Mouse (Mus musculus): Measurements from ENCODE around the gene Ddx23. TPM values are rescaled to one million over a fixed set of nuclear protein-coding genes. Genes with fewer than 3 reads are reported as not detected.

Gene Ddx23
- 19.6 and 27.9 TPM in 2 replicates for polyA plus RNA-seq (2021; fragmentation: Nextera tagmentation)
- long read RNA-seq, experiment 1, partial matches to known transcripts: 16 of 19 reads
- long read RNA-seq, experiment 1, other reads (novel, unspliced or antisense): 1 of 19 reads
- long read RNA-seq, experiment 2, transcript Ddx23-201 (17 exons, 3,187 nt): major isoform, 5 of 16 reads
- long read RNA-seq, experiment 2, partial matches to known transcripts: 3 of 16 reads
- long read RNA-seq, experiment 2, other reads (novel, unspliced or antisense): 7 of 16 reads

DNA sequence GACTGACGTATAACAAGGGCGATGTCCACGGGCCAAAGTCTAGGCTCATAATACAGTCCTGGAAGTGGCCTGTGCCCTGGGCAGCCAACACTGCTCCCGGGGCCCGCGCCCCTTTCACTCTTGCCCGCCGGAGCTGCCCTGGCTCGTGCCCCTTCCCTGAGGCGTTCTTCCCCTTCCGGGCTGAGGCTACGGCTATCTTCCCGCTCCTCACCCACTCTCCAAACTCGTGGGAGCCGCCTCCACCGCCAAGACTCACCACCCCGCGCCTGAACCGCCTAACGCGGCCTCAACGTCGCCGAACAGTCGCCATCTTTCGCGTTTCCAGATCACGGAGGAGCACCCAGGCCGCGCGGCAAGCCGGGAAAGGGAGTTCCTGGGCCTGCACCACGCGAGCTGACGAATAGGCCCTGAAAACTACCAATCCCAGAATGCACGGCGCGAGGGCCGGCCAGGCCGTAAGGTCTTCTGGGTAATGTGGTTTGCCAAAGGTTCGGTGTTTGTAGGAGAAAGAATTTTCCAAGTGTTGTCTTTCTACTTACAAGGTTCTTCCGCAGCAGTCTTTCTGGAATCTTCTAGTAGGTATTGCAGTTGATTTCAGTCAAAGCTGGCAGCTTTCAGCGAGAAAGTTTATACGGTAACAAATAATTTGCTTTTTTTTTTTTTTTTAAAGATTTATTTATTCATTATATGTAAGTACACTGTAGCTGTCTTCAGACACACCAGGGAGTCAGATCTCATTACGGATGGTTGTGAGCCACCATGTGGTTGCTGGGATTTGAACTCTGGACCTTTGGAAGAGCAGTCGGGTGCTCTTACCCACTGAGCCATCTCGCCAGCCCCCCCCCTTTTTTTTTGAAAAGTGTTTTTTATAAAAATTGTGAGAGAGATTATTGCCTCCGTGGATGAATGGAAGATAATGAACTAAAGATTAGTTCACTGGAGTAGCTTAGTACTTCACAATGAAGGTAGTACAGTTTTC is at the start of gene Ddx23:
Gene Ddx23, minus strand, starts transcription at position 328 of the 979 bp plus-strand sequence.

DNA sequence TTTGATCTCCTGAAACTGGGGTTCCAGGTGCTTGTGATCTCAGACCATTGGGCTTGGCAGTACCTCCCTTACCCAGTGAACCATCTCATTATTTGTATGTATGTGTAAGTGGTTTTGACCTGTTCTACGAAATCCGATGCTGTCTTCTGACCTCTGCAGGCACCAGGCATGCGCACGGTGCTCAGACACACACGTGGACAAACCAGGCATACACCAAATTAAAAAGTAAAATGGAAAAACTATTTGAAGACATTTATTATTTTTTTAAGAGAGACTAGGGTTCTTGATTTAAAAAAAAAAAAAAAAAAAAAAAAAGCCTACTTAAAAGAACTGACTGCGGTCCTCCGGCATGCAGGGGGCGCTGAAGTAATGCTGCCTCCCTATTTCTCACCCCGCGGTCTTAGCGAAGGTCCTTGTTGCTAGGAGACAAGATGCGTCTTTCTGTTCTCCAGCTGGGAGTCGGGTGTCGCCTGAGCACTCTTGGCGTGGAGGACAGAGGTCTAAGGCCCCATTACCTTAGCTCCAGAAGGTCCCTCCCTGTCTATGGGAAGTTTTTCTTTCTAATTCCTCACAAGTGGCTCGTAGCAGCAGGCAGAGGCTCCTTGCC is 45.2 kb upstream of the Ddx23 start, which contains the start of gene Ccdc65:
Gene Ccdc65, plus strand, starts transcription at position 442 of the 607 bp plus-strand sequence.

DNA sequence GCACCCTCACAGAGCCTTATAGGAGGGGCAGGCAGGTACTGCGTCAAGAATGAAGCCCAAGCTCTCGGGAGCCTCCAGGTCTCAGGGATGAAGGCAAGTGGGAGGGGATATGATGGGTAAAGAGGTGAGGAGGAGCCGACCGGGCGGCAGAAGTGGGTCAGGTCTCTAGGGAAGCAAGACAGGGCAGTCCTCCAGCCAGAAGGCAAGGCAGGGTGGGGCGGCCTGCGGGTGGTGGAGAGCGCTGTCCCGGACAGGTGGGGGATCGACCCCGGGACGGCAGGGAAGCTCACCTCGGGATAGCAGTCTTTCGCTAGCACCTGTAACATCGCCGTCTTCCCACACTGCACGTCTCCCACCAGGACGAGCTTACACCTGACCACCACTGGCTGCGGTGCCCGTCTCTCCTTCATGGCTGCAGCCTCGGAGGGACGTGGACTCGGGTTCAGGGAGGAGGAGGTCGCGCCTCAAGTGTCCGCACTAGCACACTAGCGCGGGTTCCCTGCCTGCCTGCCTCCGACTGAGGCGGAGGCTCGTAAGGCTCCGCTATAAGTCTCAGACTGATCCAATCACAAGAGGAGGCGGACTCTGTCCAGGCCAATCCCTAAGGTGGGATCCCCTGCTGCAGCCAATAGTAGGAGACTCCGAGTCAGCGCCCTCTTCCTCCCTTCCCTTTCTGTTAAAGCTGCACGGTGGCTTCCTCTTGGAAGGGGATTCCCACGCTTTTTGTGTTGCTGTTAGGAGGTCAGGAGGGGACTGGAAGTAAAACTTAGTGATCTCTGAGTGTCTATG is 14.4 kb upstream of the Ddx23 start, which contains the start of gene Rnd1:
Gene Rnd1, minus strand, starts transcription at position 522 of the 789 bp plus-strand sequence.

GRCm38 (mm10) chr15:98630540-98630939 is 32.2 kb downstream of the Ddx23 start, which contains the start of gene Cacnb3:
Gene Cacnb3 (plus strand): TSS chr15:98630840.

DNA sequence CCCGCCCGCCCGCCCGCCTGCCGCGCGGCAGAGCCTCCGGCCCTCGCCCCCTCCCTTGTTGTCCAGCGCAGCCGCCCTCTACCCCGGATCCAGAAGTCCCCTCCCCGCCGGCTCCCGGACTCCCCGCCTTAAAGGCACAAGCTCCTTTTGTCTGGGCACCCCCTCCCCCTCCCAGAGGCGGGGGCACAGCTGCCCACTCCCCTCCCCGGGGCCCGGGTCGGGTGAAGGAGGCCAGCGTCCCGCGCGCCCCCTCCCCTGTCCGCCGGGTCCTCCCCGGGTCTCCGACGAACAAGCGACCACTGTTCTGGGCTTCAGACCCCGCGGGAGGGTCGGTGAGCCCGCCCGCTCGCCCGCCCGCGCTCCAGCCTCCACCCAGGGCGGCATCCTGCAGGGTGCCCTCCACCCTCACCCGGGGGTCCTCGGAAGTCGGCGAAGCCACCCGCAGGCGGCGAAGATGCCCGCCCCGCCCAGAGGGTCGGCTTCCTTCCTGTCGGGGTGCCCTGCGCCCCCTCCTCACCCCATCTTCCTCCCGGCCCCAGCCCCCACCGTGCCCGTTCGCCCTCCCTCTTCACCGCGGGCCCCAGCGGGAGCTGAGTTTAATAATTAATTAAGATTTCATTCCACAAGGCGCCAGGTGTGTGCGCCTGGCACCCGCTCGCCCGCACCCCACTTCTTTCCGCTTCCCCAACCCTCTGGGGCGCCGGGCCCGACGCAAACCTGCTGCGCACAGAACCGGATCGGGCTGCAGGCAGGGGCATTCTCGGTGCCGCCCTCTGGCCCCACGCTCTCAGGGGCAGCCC is 53.2 kb downstream of the Ddx23 start, which contains the start of gene Adcy6:
Gene Adcy6, minus strand, starts transcription at position 746 of the 800 bp plus-strand sequence.

Other genes with a start within 250 kb of the Ddx23 start
- not detected in 2 replicates for gene Olfr282, start 231.7 kb downstream of the Ddx23 start, polyA plus RNA-seq (2021; fragmentation: Nextera tagmentation)
- not detected in 2 replicates for gene Olfr281, start 210.3 kb downstream of the Ddx23 start, polyA plus RNA-seq (2021; fragmentation: Nextera tagmentation)
- not detected in 2 replicates for gene OR5BS1P, start 193.0 kb downstream of the Ddx23 start, polyA plus RNA-seq (2021; fragmentation: Nextera tagmentation)
- not detected in 2 replicates for gene Lalba, start 180.2 kb downstream of the Ddx23 start, polyA plus RNA-seq (2021; fragmentation: Nextera tagmentation)
- gene Olfr279, start 170.5 kb downstream of the Ddx23 start, polyA plus RNA-seq (2021; fragmentation: Nextera tagmentation): not detected in 2 replicates
- gene Kansl2, start 128.6 kb downstream of the Ddx23 start, polyA plus RNA-seq (2021; fragmentation: Nextera tagmentation): 40.8 and 44.3 TPM in 2 replicates
- gene Ccnt1, start 92.0 kb downstream of the Ddx23 start, polyA plus RNA-seq (2021; fragmentation: Nextera tagmentation): 21.9 and 24.8 TPM in 2 replicates
- gene 4930415O20Rik, start 91.9 kb downstream of the Ddx23 start, polyA plus RNA-seq (2021; fragmentation: Nextera tagmentation): 0.30 TPM in 1 of 2 replicates, not detected in the other
- gene Adcy6, start 52.8 kb downstream of the Ddx23 start, polyA plus RNA-seq (2021; fragmentation: Nextera tagmentation): 3.9 and 4.7 TPM in 2 replicates
- 44.4 and 44.8 TPM in 2 replicates for gene Cacnb3, start 32.1 kb downstream of the Ddx23 start, polyA plus RNA-seq (2021; fragmentation: Nextera tagmentation)
- 4.3 and 4.9 TPM in 2 replicates for gene Rnd1, start 14.6 kb upstream of the Ddx23 start, polyA plus RNA-seq (2021; fragmentation: Nextera tagmentation)
- 8.4 and 9.0 TPM in 2 replicates for gene Ccdc65, start 45.3 kb upstream of the Ddx23 start, polyA plus RNA-seq (2021; fragmentation: Nextera tagmentation)
- 3.1 and 4.6 TPM in 2 replicates for gene Fkbp11, start 65.3 kb upstream of the Ddx23 start, polyA plus RNA-seq (2021; fragmentation: Nextera tagmentation)
- 93.9 and 99.4 TPM in 2 replicates for gene Arf3, start 100.3 kb upstream of the Ddx23 start, polyA plus RNA-seq (2021; fragmentation: Nextera tagmentation)
- gene Wnt10b, start 115.3 kb upstream of the Ddx23 start, polyA plus RNA-seq (2021; fragmentation: Nextera tagmentation): not detected in 2 replicates
- gene Wnt1, start 127.0 kb upstream of the Ddx23 start, polyA plus RNA-seq (2021; fragmentation: Nextera tagmentation): 0.72 and 1.0 TPM in 2 replicates
- gene Ddn, start 146.6 kb upstream of the Ddx23 start, polyA plus RNA-seq (2021; fragmentation: Nextera tagmentation): 118 TPM in 2 replicates
- 66.5 and 71.5 TPM in 2 replicates for gene Prkag1, start 168.6 kb upstream of the Ddx23 start, polyA plus RNA-seq (2021; fragmentation: Nextera tagmentation)
- gene Kmt2d, start 208.3 kb upstream of the Ddx23 start, polyA plus RNA-seq (2021; fragmentation: Nextera tagmentation): 18.0 and 18.2 TPM in 2 replicates
- 6.5 and 10.1 TPM in 2 replicates for gene Rhebl1, start 231.6 kb upstream of the Ddx23 start, polyA plus RNA-seq (2021; fragmentation: Nextera tagmentation)
- 0.08 and 0.19 TPM in 2 replicates for gene Dhh, start 235.6 kb upstream of the Ddx23 start, polyA plus RNA-seq (2021; fragmentation: Nextera tagmentation)

Measured in layer of hippocampus, adult 6 months (tissue).